Mouse (Mus musculus) G1E-ER4 (cell line): Measurements from ENCODE around the gene Enox1. TPM values are rescaled to one million over a fixed set of nuclear protein-coding genes. Genes with fewer than 3 reads are reported as not detected.

Source experiments
- GATA1 ChIP-seq: IDR thresholded peaks from one replicate; pipeline ENCODE4 v1.8.0; 2012; ENCODE audit warnings: low read length, inconsistent platforms
- polyA plus RNA-seq: library from polyadenylated mRNA; stranded (reverse); fragments of >175 nt; gene quantifications from 2 replicates; pipeline ENCODE4 v1.2.3, GENCODE M21; 2012

Gene Enox1
- polyA plus RNA-seq, 1 experiment = not detected

DNA sequence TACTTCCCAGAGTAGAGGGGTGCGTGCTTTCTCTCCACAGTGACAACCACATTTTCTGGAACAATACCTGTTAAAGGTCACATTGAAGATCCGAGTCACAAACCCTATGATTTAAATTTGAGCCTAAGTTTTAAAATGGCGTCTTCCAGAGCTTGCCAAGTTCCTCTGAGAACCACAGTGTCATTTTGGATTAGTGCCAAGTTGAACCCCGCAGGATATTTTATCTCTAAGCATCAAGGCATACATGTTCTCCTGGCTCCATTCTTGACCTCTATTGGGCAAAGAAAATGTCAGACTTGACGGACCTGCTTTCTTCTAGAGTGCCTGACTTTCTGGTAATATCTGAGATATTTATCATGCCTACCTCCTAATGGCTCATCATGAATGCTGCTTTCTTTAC, 282.9 kb downstream of the Enox1 start:
- no peak for TF ChIP-seq GATA1

DNA sequence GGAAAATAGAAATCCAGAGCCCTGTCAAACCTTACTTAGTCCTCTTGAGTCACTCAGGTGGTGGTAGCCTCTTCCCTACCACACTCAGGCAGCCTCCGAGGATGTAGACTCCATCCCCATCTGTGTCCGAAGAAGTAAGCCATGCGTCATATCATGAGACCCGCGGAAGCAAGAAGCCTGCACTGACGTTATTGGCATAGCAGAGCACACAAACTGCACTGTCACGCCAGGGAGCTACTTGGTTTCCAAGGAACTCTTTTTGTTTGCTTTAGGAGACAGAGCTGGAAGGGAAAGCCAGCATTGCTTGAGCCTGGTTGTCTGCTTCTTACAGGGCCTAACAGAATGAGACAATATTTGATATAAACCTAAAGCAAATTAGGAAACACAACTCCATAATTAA, 284.2 kb downstream of the Enox1 start:
- no peak for TF ChIP-seq GATA1

DNA sequence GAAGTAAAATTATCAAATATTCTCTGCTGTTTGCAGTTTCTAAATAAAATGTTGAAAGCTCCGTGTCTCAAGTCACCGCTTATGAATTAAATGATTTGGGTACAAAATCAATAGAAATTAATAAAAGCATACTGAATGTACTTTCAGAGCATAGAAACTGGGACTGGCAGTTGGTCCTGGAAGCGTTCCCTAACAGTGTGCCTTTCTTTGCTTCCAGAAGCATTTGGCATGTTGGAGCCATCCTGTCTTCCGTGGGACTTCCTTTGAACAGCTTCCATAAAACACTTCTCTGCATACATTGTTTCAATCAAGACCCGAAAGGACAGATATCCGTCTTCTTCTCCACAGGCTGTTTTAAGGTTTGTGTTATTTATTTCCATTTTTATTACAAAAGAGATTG, 285.0 kb downstream of the Enox1 start:
- no peak for TF ChIP-seq GATA1

DNA sequence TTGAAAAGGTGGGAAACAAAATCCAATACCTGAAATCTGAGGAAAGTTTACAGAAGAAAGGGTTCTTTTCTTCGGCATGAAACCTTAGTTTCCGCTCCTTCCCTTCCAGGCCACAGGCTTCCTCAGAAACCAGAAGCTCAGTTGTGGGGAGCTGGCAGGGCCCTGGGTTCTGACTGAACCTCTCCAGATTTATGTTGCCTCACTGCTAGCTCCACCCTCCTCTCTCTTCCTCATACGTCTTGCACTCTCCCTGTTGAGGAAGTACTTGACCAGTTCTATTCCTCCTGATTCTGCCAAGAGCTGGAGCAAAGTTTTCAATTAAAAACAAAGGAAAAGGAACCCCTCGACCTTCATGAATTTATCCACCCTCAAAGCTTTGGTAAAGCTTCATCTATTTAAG, 291.4 kb downstream of the Enox1 start:
- no peak for TF ChIP-seq GATA1

DNA sequence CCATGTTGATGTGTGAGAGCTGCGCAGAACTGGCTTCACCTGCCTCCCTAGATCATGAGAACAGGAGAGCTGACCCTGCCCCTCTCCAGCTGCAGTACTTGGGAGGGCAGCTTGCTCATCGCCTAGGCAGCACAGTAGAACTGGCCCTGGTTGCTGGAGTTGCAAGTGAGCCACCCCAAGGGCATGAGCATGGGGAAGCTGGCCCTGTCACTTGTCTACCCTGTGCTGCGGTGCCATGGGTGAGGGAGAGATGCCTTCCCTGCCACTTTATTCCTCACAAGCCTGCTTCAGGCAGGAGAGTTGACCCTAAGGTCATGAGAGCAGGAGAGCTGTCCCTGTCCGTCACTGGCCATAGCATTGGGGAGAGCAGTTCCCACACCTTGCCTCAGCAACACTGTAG, 295.4 kb downstream of the Enox1 start:
- no peak for TF ChIP-seq GATA1

DNA sequence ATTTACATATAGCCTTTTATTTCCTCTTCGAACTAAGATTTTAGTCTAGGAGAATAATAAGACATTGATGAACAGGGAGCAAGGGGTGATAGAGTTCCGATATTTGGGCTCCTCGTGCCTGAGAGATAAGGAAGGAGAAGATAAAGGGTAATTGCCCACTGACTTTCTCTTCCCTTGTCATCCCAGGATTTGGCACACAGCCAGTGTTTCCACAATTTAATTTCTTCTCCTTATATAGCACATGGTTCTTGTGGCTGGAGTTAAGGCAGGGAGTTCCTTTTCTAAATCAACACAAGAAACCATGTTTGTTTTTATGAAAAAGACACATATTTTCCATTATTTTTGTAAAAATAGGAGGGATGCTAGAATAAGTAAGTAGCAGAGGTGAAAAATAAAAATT, 299.5 kb downstream of the Enox1 start:
- no peak for TF ChIP-seq GATA1

DNA sequence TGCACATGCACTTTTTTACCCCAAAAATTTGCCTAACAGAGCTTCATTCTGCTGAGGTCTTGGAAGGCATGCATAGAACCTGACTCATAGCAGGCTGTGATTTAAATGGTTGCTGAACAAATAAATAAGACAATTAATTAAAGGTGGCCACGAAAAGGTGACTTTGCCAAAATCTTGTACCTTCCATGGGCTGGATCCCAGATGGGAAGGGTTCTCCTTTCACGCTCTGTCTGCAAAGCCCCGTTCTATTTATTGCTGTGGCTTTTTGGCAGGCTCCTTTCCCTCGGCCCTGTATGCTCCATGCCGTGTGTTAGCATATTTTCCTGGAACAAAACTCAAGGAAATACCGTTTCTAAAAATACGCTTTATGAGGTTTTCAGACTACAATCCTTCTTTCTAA, 300.3 kb downstream of the Enox1 start:
- no peak for TF ChIP-seq GATA1

DNA sequence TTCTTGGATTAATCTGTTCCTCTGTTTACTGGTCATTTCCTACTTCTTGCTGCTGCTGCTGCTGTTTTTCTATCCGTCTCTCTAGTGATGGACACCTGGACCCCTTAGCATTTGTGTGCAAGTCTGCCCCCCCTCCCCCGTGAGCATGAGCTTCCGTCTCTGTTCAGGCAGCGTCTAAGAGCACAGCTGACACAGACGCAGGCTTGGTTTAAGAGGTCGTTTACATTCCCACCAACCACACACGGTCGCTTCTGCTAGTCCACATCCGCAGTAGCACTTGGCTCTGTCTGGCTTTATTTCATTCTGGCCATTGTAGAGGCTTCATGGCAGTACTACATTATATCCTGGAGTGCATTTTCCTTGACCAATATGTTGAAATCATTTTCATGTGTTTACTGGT, 301.7 kb downstream of the Enox1 start:
- no peak for TF ChIP-seq GATA1

DNA sequence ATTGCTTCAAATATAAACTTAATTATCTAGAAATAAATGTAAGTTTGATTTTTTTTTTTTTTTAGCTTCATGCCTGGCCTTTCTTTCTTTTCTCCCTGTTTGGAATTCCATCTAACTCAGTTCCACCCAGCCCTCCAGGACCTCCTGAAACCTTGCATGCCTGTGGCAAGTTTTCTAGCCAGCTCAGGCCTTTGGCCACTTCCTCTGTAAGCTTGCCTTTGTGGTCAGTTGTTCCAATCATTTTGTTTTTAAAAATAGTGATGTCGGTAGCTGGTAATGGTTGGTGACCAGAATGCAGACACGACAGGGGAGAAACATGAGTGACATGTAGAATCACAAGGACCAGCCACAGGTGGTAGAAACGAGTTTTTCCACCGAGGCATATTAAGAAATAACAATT, 307.4 kb downstream of the Enox1 start:
- TF ChIP-seq GATA1 = no peak

DNA sequence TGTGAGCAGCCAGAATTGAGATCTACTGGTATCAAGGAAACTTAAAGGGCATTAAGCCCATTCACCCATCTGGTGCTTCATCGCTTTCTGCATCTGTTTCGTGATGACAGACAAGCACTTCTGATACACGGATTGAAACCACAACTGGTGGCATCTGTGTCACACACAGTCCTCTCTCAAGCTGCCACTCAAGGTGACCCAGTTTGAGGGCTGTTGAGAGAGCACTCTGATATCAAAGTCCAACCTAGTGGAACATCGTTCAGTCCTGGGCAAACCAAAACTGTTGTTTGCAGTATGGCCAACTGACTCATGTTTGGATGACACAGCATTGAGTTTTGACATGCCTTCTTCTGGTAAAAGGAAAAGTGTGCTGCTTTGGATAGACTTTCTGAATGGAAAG, 308.2 kb downstream of the Enox1 start:
- no peak for TF ChIP-seq GATA1

DNA sequence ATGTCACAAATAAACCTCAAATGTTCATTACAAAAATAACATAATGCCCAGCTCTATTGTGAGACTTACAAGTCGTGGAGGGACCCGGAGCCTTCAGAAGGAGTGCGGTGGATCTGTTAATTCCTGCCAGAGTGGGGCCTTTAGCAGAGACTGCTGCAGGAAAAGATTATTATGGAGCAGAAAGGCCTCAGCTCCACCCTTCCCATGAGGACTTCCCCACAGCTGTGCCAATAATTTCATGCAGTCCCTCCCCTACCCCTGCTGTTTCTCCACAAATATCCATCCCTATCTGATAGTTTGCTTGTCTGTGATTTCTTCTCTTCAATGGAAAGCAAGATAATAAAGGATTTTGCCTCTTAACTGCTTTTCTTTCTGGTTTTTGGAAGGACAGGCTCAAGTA, 314.0 kb downstream of the Enox1 start:
- TF ChIP-seq GATA1 = no peak

DNA sequence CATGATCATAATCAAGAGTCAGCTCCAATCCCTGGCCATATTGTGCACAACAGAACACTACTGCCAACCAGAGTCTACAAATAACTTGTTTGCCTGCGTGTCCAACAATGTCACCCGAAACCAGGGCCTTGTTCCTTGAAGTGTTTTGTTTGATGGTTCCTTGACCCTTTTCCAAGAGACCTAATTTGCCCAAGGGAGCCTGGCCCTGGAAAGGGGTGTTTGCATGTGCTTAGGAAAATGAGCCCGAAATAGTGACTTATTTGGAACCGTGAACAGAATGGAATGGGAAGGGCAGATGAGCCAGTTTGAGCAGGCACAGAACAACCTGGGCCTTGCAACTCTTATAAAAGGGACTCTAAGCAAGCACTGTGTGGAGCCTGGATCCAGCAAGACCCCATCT, 316.9 kb downstream of the Enox1 start:
- no peak for TF ChIP-seq GATA1

DNA sequence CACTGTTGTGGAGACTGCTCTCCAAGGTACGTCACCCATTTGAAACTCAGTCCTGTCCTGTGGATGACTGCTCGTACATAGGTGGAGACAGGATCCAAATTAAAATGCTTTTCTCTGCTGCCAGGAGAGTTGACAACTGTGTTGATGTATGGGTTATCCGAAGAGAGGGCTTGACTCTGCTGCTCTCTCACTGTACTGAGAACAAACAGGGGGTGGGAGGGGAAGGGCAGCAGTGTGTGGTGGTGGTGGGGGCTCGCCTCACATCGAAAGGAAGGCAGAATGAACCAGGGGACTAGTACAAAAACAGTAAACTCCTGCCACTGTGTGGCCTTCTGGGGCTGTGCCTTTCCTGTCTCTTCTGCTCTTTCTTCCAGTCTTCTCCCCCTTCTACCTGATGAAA, 317.5 kb downstream of the Enox1 start:
- no peak for TF ChIP-seq GATA1

DNA sequence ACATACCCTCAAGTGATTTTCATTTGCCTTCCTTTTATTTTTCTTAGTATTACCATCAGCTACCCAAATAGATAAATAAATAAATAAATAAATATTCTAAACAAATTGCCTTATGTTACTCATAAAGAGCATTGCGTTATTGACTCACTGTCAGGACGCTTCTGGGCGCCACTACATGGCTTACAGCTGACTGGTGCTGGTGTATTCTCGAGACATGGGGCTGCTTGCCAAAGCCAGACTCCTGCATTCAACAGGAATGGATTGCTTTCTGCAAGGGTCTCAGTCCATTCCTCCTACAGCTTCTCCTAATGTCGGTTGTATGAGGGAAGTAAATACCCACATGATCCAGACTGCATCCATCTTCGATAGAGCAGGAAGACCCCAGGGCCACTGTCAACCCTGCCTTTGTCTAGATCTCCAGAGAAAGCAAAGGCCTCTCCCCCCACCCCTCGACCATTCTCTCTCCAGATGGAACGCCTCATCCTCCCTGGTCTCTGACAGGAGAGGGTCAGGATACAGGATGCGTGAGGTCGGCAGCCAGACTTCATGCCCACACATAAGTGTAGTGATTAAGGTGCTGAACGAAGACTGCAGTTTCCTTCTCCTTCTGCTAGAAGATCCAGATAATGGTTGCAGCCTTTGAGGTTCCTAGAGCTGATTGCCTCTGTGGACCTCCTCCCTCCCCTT, 318.7 kb downstream of the Enox1 start:
- no peak for TF ChIP-seq GATA1

DNA sequence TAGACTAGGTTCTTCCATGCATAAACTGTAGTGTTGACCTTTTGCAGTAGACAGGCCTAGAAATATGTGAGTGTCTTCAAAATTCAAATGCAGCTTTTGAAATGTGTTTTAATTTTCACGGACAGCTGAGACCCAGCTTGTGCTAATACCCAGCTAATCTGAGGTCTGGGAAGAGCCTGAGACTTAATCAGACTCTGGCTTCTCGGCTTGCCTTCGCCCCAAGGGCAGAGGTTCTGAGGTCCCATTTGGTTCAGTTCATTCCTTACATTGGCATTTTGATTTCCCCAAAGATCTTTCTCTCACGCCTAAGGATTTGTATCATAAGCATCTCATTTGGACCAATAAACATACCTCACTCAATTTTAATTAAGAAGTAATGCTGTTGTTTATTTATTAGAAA, 321.1 kb downstream of the Enox1 start:
- no peak for TF ChIP-seq GATA1

DNA sequence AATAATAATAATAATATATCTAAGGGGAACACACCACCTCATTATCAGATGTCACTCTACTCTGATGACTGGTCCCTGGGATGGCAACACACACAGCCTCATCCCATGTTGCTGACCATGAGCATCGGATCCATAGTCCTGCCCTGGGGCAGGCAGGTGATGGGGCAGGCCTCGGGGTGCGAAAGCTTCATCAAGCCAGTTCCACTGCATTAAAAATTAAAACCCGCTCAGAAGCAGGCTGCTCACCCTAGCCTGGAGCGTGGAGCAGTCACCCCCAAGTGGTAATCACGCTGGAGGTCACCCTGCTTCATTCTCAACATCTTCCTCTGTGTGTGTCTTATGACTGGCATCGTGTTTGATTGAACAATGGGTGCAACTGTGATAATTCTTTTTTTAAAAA, 321.6 kb downstream of the Enox1 start:
- no peak for TF ChIP-seq GATA1

DNA sequence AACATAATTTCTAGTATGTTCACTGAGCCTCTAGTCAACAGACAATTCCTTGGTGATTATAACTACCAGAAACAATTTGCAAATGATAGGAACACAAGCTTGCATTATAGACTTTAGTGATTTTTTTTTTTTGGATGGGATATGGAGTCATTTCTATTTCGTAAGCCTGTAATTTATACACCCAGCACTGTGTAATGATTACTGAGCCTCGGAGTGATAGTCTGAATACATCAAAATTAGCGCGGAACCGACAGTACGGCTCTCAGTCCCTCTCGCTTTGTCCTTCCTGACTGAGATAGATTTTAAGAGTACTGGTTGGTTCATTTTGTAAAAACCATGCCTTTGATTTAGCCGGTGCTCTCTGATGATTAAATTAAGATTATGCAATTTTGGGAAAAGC, 322.1 kb downstream of the Enox1 start:
- TF ChIP-seq GATA1 = no peak

DNA sequence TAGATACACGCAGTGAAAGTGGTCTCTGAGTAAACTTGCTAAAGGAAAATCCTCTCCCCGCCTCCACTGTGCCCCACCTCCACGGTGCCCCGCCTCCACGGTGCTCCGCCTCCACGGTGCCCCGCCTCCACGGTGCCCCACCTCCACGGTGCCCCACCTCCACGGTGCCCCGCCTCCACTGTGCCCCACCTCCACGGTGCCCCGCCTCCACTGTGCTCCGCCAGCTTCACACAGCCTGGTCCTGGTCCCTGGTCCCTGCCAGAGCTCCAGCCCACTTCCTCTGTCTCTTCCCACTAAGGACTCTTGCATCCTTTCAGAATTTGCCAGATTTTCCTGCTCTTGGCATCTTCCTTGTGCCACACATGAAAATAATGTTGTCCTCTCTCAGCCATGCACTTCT, 326.5 kb downstream of the Enox1 start:
- TF ChIP-seq GATA1 = no peak
